Mouse (Mus musculus) spleen, adult 2 months (tissue): ENCODE data around the gene Mtrf1l.

Source experiments
- CTCF ChIP-seq: fragments of 200-500 bp; IDR thresholded peaks from 2 replicates; pipeline ENCODE4 v1.5.1; 2011; ENCODE audit warnings: mild to moderate bottlenecking, inconsistent platforms; ENCODE audit not compliant: insufficient read depth, insufficient read length, insufficient replicate concordance; ENCODE audit errors: extremely low read depth
- POLR2A ChIP-seq: fragments of 200-500 bp; IDR thresholded peaks from 2 replicates; pipeline ENCODE4 v1.6.1; 2011; ENCODE audit warnings: low read depth, low read length, inconsistent platforms

GRCm38 (mm10) chr10:5853290-5853868 is 29.7 kb upstream of the Mtrf1l start:
- TF ChIP-seq POLR2A, result no peak
- TF ChIP-seq CTCF, result no peak
